Mouse (Mus musculus) kidney, embryonic 15.5 days (tissue): ENCODE data around the gene Hadhb. TPM values are rescaled to one million over a fixed set of nuclear protein-coding genes. Genes with fewer than 3 reads are reported as not detected.
"Not testable (repeated sequence)": the region's sequence is repeated elsewhere in the genome, so short reads cannot be mapped to it uniquely, and the experiment has no call there.

Experiments
- ATAC-seq: fragments of 200-750 bp; cut with Nextera tagmentation; replicated peaks from 2 replicates; pipeline ENCODE4 v1.8.0; 2017; ENCODE audit warnings: moderate TSS enrichment; ENCODE audit not compliant: low FRiP score
- H3K27ac ChIP-seq: fragments of 300-500 bp; sonication (generic); 2 replicates; pipeline ENCODE4 v1.5.1; 2015; ENCODE audit warnings: mild to moderate bottlenecking, inconsistent platforms
- H3K27me3 ChIP-seq: fragments of 300-500 bp; sonication (generic); 2 replicates; pipeline ENCODE4 v1.6.1; 2015; ENCODE audit warnings: inconsistent platforms
- H3K36me3 ChIP-seq: fragments of 300-500 bp; sonication (generic); 2 replicates; pipeline ENCODE4 v1.6.1; 2015; ENCODE audit warnings: inconsistent platforms
- H3K4me1 ChIP-seq: fragments of 300-500 bp; sonication (generic); 2 replicates; pipeline ENCODE4 v1.6.1; 2015; ENCODE audit warnings: inconsistent platforms
- H3K4me2 ChIP-seq: fragments of 300-500 bp; sonication (generic); 2 replicates; pipeline ENCODE4 v1.6.1; 2015; ENCODE audit warnings: moderate library complexity, mild to moderate bottlenecking, inconsistent platforms
- H3K4me3 ChIP-seq: fragments of 300-500 bp; sonication (generic); replicated peaks from 2 replicates; pipeline ENCODE4 v1.5.1; 2015; ENCODE audit warnings: mild to moderate bottlenecking, inconsistent platforms
- H3K9ac ChIP-seq: fragments of 300-500 bp; sonication (generic); 2 replicates; pipeline ENCODE4 v1.6.1; 2015; ENCODE audit warnings: mild to moderate bottlenecking, inconsistent platforms
- H3K9me3 ChIP-seq: fragments of 300-500 bp; sonication (generic); replicated peaks from 2 replicates; pipeline ENCODE4 v1.6.1; 2016; ENCODE audit warnings: inconsistent platforms
- WGBS: fragments of 180-500 bp; shearing (Covaris S2); methylation state at CpG from one replicate; pipeline ENCODE4 v1.1.7; 2015; ENCODE audit warnings: mixed read lengths; 5-methylcytosine and 5-hydroxymethylcytosine counted together
- polyA plus RNA-seq: library from polyadenylated mRNA; unstranded; fragments of >200 nt; fragmentation: Nextera tagmentation; extraction: Ambion mirVana; gene quantifications from 2 replicates; pipeline ENCODE4 v1.2.1, GENCODE M21; 2015

Hadhb gene
- polyA plus RNA-seq, 1 experiment from 2014 or later, result 157 TPM

DNA sequence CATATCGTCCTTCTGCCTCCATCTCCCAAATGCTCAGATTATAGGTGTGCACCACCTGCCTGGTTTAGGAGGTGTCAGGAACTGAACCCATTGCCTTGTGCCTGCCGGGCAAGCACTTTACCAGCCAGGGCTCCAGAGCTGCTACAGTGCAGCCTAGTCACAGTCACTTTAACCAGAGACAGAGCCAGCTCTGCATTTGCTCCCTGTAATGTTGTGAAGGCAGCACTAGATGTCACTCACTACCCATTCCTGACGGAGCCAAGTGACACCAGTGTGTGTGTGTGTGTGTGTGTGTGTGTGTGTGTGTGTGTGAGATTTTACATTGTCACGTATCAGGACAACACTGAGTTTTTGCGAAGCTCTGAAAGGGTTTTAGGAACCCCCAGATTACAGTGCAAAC, 46.5 kb downstream of the Hadhb start:
- Histone ChIP-seq H3K4me1 (no peaks in the 10 kb centered on the region), H3K9ac (no peak overlapping the region), H3K4me2 (no peak overlapping the region), H3K9me3 (no peaks in the 10 kb centered on the region), H3K4me3 (no peak overlapping the region), H3K36me3 (no peaks in the 10 kb centered on the region), H3K27ac (no peak overlapping the region), H3K27me3 (no peaks in the 10 kb centered on the region)
- WGBS, result 46% methylated on average over 5 of the region's 5 CpGs
- ATAC-seq, result 0 out of 2 replicates have a peak, but pooled peaks have one; percentile 45

DNA sequence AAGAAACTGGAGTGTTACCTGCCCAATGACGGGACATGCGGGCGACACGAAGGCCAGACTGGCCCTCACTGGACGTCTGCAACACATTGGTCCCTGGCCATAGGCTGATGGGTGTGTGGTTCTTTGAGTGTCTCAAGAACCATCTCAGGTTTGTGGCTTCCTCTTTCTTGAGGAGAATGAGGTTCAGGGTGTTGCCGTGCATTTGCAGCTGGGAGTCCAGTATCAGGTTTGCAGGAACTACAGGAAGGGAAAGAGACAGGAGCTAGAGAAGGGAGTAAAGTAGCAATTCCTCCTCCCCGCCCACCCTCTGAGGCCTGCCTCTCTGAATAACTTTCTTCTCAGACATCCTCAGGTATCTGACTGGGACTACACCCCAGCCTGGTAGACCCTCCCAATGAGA, 47.2 kb downstream of the Hadhb start:
- Histone ChIP-seq H3K9me3 (no peaks in the 10 kb centered on the region), H3K27me3 (no peaks in the 10 kb centered on the region), H3K27ac (no peak overlapping the region), H3K4me2 (no peak overlapping the region), H3K4me1 (no peaks in the 10 kb centered on the region), H3K36me3 (no peaks in the 10 kb centered on the region), H3K4me3 (no peak overlapping the region), H3K9ac (no peak overlapping the region)
- ATAC-seq, result no peak
- 78% methylated on average over 7 of the region's 7 CpGs for WGBS

DNA sequence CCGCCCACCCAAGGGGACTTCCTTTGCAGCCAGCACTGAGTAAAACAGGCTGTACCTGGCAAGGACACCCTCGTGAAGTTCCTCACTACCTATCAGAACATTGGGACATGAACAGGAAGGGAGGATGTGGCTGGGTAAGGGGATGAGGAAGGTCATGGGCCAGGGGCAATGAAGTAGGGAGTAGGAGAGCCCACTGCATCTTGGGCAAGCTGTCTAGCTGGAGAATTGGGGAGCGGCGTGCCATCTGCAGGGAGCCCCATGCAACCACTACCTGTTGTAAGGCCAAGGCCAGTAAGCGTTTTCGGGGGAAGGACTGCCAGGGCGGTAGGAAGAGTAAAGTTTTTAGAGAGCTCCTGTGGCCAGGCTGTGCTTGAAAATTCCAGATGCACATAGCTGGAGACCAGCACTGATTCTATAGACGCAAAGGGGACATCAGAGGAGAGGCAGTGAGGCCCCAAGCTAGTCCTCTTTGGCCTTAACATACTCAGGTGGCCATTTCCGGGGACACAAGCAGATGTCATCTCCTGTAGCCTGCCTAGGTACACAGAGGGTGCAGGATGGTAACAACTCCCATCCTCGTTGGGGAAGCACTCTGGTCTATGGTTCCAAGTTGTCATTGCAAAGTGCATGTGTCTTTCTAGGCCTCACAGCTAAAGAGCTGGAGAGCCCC, 48.3 kb downstream of the Hadhb start:
- Histone ChIP-seq H3K4me2 (no peak overlapping the region), H3K9ac (no peak overlapping the region), H3K4me3 (no peak overlapping the region), H3K4me1 (no peaks in the 10 kb centered on the region), H3K27me3 (no peaks in the 10 kb centered on the region), H3K9me3 (no peaks in the 10 kb centered on the region), H3K27ac (no peak overlapping the region), H3K36me3 (no peaks in the 10 kb centered on the region)
- 74% methylated on average over 10 of the region's 10 CpGs for WGBS
- ATAC-seq, result no peak

DNA sequence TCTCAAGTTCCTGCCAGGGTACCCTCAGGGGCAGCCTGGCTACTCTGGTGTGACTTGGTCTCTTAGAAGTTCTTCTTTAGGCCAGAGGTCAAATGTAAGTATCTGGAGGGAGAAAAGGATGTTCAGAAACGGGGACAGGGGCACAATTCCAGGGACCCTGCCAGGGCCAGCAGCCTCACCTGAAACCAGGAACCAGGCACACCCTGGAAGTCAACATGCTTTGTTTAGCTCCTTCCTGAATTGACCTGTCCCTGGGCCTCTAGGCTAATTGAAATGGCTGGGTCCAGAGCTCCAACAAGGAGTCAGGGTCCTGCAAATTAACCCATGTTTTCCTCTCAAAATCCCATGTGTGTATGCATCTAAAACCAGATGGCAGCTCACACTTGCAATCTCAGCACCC, 49.4 kb downstream of the Hadhb start:
- WGBS, result 38% methylated on average over 1 of the region's 1 CpGs

DNA sequence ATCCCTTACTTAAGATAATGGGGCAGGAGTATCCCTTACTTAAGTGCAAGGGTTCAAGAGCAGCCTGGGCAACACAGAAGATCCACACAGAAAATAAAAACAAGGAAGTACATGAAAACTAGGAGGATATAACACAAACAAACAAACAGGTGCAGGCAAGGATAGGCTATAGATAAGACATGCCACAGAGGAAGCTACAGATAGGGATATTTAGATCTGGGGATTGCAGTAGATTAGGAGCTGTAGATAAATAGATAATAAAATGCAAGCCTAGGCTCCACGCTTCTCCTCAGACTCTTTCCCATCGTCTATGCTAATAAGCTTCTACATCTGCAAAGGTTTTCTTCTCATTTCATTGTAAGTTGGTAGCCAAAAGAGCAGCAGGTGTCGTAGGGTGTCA, 50.0 kb downstream of the Hadhb start:
- ATAC-seq, result no peak
- Histone ChIP-seq H3K9ac (no peak overlapping the region), H3K4me1 (no peaks in the 10 kb centered on the region), H3K27ac (no peak overlapping the region), H3K4me2 (no peak overlapping the region), H3K36me3 (no peaks in the 10 kb centered on the region), H3K4me3 (no peak overlapping the region), H3K27me3 (no peaks in the 10 kb centered on the region), H3K9me3 (no peaks in the 10 kb centered on the region)
- WGBS, result 75% methylated on average over 3 of the region's 3 CpGs

More for the DNA sequence above, 49.4 kb downstream of the Hadhb start:
- Histone ChIP-seq H3K27ac (no peak overlapping the region), H3K9me3 (no peaks in the 10 kb centered on the region), H3K36me3 (no peaks in the 10 kb centered on the region), H3K9ac (no peak overlapping the region), H3K4me3 (no peak overlapping the region), H3K4me1 (no peaks in the 10 kb centered on the region), H3K27me3 (no peaks in the 10 kb centered on the region), H3K4me2 (no peak overlapping the region)
- no peak for ATAC-seq

DNA sequence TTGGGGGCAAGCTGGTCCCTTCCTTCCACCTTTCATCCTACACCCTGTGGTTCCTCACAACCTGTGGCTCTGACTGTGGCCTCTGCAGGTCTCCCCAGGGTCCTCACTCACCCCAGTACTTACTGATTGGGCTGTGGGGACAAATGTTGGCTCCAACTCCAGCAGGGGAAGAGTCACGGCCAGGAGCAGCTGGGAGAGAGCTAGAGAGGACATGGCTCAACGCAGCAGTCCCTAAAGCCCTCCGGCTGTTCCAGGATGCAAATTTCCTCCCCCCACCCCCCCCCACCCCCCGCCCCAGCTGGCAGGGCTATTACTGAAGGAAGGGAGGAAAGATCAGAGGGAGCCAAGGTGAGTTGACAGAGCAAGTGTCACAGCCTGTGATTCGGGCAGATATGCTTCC, 50.4 kb downstream of the Hadhb start, which contains the start of gene Adgrf3:
TSS of gene Adgrf3 (minus strand) at position 230 of the 400 bp plus-strand sequence.
- Histone ChIP-seq H3K9me3 (no peaks in the 10 kb centered on the region), H3K4me3 (no peak within 1 kb of the TSS), H3K9ac (no peak within 1 kb of the TSS), H3K4me2 (no peak within 1 kb of the TSS), H3K27ac (no peak within 1 kb of the TSS), H3K36me3 (no peaks in the 10 kb centered on the region), H3K27me3 (no peaks in the 10 kb centered on the region), H3K4me1 (no peaks in the 10 kb centered on the region)
- ATAC-seq, result no peak
- WGBS, result 19% methylated on average over 5 of the region's 5 CpGs

DNA sequence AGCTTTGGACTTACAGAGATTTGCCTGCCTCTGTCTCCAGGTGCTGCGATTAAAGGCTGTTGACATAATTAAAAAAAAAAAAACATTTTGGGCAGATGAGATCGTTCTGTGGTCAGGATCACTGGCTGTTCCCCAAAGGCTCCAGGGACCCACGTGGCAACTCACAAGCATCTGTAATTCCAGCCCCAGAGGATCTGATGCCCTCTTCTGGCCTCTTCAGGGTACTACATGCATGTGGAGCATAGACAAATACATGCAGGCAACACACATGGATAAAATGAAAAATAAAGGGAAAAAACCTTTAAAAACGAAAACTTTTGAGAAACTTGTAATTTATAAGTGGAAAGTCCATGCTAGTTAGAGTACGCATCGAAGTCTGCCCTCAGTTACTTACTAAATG, 52.2 kb downstream of the Hadhb start:
- Histone ChIP-seq H3K4me1 (no peaks in the 10 kb centered on the region), H3K9ac (no peak overlapping the region), H3K9me3 (no peaks in the 10 kb centered on the region), H3K27me3 (no peaks in the 10 kb centered on the region), H3K4me2 (no peak overlapping the region), H3K4me3 (no peak overlapping the region), H3K27ac (no peak overlapping the region), H3K36me3 (no peaks in the 10 kb centered on the region)
- ATAC-seq, result no peak
- 68% methylated on average over 6 of the region's 6 CpGs for WGBS

DNA sequence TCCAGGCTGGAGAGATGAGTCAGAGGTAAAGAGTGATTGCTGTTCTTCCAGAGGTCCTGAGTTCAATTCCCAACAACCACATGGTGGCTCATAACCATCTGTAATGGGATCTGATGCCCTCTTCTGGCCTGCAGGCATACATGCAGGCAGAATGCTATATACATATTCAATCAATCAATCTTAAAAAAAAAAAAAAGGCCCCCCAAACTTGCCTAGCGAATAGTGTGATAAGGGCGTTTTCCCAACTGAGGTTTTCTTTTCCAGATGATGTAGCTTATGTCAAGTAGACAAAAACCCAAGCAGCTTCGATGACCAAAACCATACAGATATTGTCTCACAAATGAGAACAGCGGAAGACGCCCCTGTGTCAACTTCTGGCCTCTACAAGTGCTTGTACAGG, 55.7 kb downstream of the Hadhb start:
- H3K4me1 ChIP-seq, ATAC-seq: not testable (repeated sequence)
- 88% methylated on average over 5 of the region's 5 CpGs for WGBS

DNA sequence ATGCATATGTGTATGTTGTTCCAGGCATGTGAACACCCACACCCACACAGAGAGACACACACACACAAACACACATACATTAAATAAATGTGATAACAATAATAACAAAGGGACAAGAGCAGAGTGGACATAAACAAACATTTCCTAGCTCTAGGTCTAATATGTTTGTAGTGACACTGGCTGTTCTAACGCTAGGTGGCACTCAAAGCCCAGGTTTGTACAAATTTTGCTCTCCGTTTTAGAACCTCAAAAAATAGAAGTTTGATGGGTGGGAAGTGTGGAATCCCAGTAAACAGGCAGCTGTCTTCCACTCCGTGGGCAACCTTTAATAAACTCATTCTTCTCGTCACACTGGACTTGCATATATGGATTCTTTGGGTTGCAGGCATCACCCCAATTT, 59.8 kb downstream of the Hadhb start:
- H3K4me2 ChIP-seq, result no peak overlapping the region
- no peaks in the 10 kb centered on the region for H3K4me1 ChIP-seq
- H3K27ac ChIP-seq, result no peak overlapping the region
- ATAC-seq, result no peak
- no peaks in the 10 kb centered on the region for H3K36me3 ChIP-seq
- 16% methylated on average over 4 of the region's 4 CpGs for whole genome bisulfite sequencing
- no peaks in the 10 kb centered on the region for H3K9me3 ChIP-seq
- no peak overlapping the region for H3K9ac ChIP-seq
- H3K4me3 ChIP-seq, result no peak overlapping the region
- no peaks in the 10 kb centered on the region for H3K27me3 ChIP-seq

More for the DNA sequence above, 55.7 kb downstream of the Hadhb start:
- H3K27ac ChIP-seq, H3K4me3 ChIP-seq, H3K27me3 ChIP-seq, H3K4me2 ChIP-seq, H3K36me3 ChIP-seq, H3K9me3 ChIP-seq, H3K9ac ChIP-seq: not testable (repeated sequence)

DNA sequence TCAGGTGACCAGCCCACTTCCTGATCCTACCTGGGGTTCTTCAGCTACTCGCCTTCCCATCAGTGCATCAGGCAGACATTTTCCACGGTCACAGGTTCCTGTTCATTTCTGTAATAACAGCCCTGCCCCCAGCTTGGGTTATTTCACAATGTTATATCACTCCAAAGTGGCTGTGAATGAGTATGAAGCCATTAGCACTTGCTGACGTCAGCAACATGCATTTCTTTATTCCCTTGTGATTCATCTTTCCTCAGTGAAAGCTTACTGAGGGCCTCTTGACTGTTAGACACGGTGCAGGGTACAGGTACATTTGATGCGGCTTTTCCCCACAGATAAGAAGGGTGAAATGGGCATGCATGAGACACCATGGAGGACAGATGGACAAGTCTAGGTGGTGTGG, 60.9 kb downstream of the Hadhb start:
- no peak overlapping the region for H3K4me3 ChIP-seq
- H3K4me2 ChIP-seq, result no peak overlapping the region
- no peak overlapping the region for H3K27ac ChIP-seq
- H3K36me3 ChIP-seq, result no peaks in the 10 kb centered on the region
- no peak overlapping the region for H3K9ac ChIP-seq
- ATAC-seq, result no peak
- WGBS, result 78% methylated on average over 5 of the region's 5 CpGs
- no peaks in the 10 kb centered on the region for H3K4me1 ChIP-seq
- no peaks in the 10 kb centered on the region for H3K27me3 ChIP-seq
- H3K9me3 ChIP-seq, result no peaks in the 10 kb centered on the region

DNA sequence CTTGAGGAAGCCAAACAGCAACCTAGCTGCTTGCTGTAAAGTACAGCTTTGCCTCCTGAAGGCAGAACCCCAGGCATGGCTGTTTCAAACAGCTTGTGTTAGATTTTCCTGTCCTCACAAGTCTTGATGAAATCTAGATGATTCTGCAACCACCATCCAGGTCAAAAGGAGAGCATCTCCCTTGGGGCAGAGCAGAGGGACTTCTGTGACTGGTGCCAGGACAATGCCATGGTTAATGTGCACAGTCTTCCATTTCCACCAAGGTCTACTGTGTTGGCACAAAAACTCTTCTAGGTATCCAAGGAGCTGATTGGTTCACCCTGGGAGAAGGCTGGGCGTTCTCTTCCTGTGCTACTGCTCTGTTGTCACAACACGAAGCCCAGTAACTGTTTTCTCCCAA, 64.7 kb downstream of the Hadhb start:
- Histone ChIP-seq H3K9ac (no peak overlapping the region), H3K36me3 (peaks cover 7% of the 10 kb centered on the region), H3K4me3 (no peak overlapping the region), H3K27me3 (no peaks in the 10 kb centered on the region), H3K27ac (no peak overlapping the region), H3K9me3 (no peaks in the 10 kb centered on the region), H3K4me1 (no peaks in the 10 kb centered on the region), H3K4me2 (no peak overlapping the region)
- ATAC-seq, result no peak
- 90% methylated on average over 2 of the region's 2 CpGs for WGBS

DNA sequence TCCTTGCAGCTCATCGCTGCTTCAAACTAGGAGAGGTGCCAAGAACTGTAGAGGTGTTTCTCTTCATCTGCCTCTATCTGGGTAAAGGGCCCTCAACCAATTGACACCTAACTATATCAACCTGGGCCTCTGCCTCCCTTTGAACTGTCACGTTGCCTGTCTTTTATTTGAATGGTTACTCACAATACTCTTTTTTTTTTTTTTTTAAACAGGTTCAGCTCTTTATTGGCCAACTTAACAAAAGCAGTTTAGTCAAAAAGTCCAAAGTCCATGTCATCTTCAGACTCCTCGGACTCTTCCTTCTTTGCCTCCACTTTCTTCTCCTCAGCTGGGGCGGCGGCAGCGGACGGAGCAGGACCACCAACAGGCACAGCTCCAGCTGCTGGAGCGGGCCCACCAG, 65.6 kb downstream of the Hadhb start:
- ATAC-seq, result no peak
- Histone ChIP-seq H3K27me3 (no peaks in the 10 kb centered on the region), H3K9me3 (no peaks in the 10 kb centered on the region), H3K27ac (no peak overlapping the region), H3K4me1 (no peaks in the 10 kb centered on the region), H3K4me3 (no peak overlapping the region), H3K9ac (no peak overlapping the region), H3K36me3 (peaks cover 7% of the 10 kb centered on the region), H3K4me2 (no peak overlapping the region)
- WGBS, result 72% methylated on average over 8 of the region's 8 CpGs

DNA sequence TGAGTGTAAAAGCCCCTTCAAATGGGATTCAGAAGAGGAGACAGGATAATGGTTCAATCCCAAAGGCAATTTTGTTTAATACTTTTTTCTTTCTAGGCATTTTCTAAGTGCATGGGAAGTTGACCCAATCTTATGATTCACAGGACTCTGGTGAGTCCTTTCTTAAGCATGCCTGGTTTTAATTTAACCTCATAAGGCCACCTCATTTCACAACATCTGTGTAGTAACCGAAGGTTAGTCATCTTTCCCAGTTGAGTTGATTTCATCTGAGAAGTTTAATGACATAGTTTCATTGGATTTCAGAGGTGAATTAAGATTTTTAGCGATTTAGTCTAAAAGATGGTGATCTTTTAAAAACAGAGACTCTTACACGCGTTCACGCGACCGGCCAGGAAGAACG, 67.6 kb downstream of the Hadhb start:
- Histone ChIP-seq H3K27me3 (no peaks in the 10 kb centered on the region), H3K36me3 (peaks cover 7% of the 10 kb centered on the region), H3K4me3 (no peak overlapping the region), H3K27ac (no peak overlapping the region), H3K4me1 (no peaks in the 10 kb centered on the region), H3K4me2 (no peak overlapping the region), H3K9ac (no peak overlapping the region), H3K9me3 (no peaks in the 10 kb centered on the region)
- 98% methylated on average over 8 of the region's 8 CpGs for WGBS
- no peak for ATAC-seq
